Mouse (Mus musculus) heart, embryonic 13.5 days (tissue): ENCODE measurements at regions not wholly inside any gene's neighbourhood (a gene's known extent, or its start where the extent isn't known, plus 50 kb on each side); places are given as distances from the start of the nearest gene placed in this dataset.

Experiments
- ATAC-seq: fragments of 200-750 bp; cut with Nextera tagmentation; 2 replicates; pipeline ENCODE4 v1.8.0; 2017; ENCODE audit warnings: moderate TSS enrichment; ENCODE audit not compliant: insufficient number of reproducible peaks, low FRiP score, low TSS enrichment; ENCODE audit errors: extremely low read depth
- H3K27ac ChIP-seq: fragments of 300-500 bp; sonication (generic); replicated peaks from 2 replicates; pipeline ENCODE4 v1.5.1; 2015; ENCODE audit warnings: moderate library complexity, mild to moderate bottlenecking, inconsistent platforms
- H3K27me3 ChIP-seq: fragments of 300-500 bp; sonication (generic); replicated peaks from 2 replicates; pipeline ENCODE4 v1.6.1; 2015; ENCODE audit warnings: mild to moderate bottlenecking, inconsistent platforms
- H3K36me3 ChIP-seq: fragments of 300-500 bp; sonication (generic); 2 replicates; pipeline ENCODE4 v1.6.1; 2015; ENCODE audit warnings: mild to moderate bottlenecking, inconsistent platforms
- H3K4me1 ChIP-seq: fragments of 300-500 bp; sonication (generic); 2 replicates; pipeline ENCODE4 v1.6.1; 2015; ENCODE audit warnings: inconsistent platforms
- H3K4me2 ChIP-seq: fragments of 300-500 bp; sonication (generic); 2 replicates; pipeline ENCODE4 v1.6.1; 2015; ENCODE audit warnings: inconsistent platforms, mild to moderate bottlenecking, moderate library complexity
- H3K4me3 ChIP-seq: fragments of 300-500 bp; sonication (generic); 2 replicates; pipeline ENCODE4 v1.5.1; 2015; ENCODE audit warnings: moderate library complexity, mild to moderate bottlenecking, inconsistent platforms
- H3K9ac ChIP-seq: fragments of 300-500 bp; sonication (generic); 2 replicates; pipeline ENCODE4 v1.6.1; 2015; ENCODE audit warnings: inconsistent platforms, mild to moderate bottlenecking, moderate library complexity
- H3K9me3 ChIP-seq: fragments of 300-500 bp; sonication (generic); 2 replicates; pipeline ENCODE4 v1.6.1; 2016; ENCODE audit warnings: inconsistent platforms
- WGBS: fragments of 180-500 bp; shearing (Covaris S2); methylation state at CpG from one replicate; pipeline ENCODE4 v1.1.7; 2015; ENCODE audit warnings: mixed read lengths; 5-methylcytosine and 5-hydroxymethylcytosine counted together

GRCm38 (mm10) chr8:46391678-46392077 lies 79.2 kb upstream of the Acsl1 start:
- no peaks in the 10 kb centered on the region for H3K27me3 ChIP-seq
- no peaks in the 10 kb centered on the region for H3K9me3 ChIP-seq
- 81% methylated on average over 6 of the region's 6 CpGs for WGBS
- no peak overlapping the region for H3K9ac ChIP-seq
- no peak overlapping the region for H3K4me2 ChIP-seq
- H3K4me1 ChIP-seq = no peaks in the 10 kb centered on the region
- no peak for ATAC-seq
- H3K27ac ChIP-seq = no peak overlapping the region
- no peak overlapping the region for H3K4me3 ChIP-seq
- no peaks in the 10 kb centered on the region for H3K36me3 ChIP-seq

- 88% methylated on average over 5 of the region's 5 CpGs for WGBS
- no peaks in the 10 kb centered on the region for H3K4me1 ChIP-seq
- no peaks in the 10 kb centered on the region for H3K9me3 ChIP-seq
- H3K27ac ChIP-seq = no peak overlapping the region
- no peaks in the 10 kb centered on the region for H3K36me3 ChIP-seq
- H3K4me3 ChIP-seq = no peak overlapping the region
- H3K9ac ChIP-seq = no peak overlapping the region
- no peaks in the 10 kb centered on the region for H3K27me3 ChIP-seq
- H3K4me2 ChIP-seq = no peak overlapping the region
- no peak for ATAC-seq
These were observed 77.5 kb upstream of the Acsl1 start for GRCm38 (mm10) chr8:46393296-46393695.

- Histone ChIP-seq H3K9me3 (no peaks in the 10 kb centered on the region), H3K27ac (no peak overlapping the region), H3K4me3 (no peak overlapping the region), H3K27me3 (no peaks in the 10 kb centered on the region), H3K4me1 (no peaks in the 10 kb centered on the region), H3K36me3 (no peaks in the 10 kb centered on the region), H3K4me2 (no peak overlapping the region), H3K9ac (no peak overlapping the region)
- ATAC-seq = no peak
- 74% methylated on average over 5 of the region's 5 CpGs for WGBS
These were observed 76.1 kb upstream of the Acsl1 start for GRCm38 (mm10) chr8:46394750-46395149.

- Histone ChIP-seq H3K27me3 (no peaks in the 10 kb centered on the region), H3K4me2 (no peak overlapping the region), H3K9ac (no peak overlapping the region), H3K4me3 (no peak overlapping the region), H3K9me3 (no peaks in the 10 kb centered on the region), H3K36me3 (no peaks in the 10 kb centered on the region), H3K27ac (no peak overlapping the region), H3K4me1 (no peaks in the 10 kb centered on the region)
- WGBS = 69% methylated on average over 1 of the region's 1 CpGs
- no peak for ATAC-seq
These were observed 75.5 kb upstream of the Acsl1 start for GRCm38 (mm10) chr8:46395348-46395747.

GRCm38 (mm10) chr8:46397081-46397480 lies 73.8 kb upstream of the Acsl1 start:
- Histone ChIP-seq H3K9ac (no peak overlapping the region), H3K9me3 (no peaks in the 10 kb centered on the region), H3K4me1 (no peaks in the 10 kb centered on the region), H3K36me3 (no peaks in the 10 kb centered on the region), H3K27ac (no peak overlapping the region), H3K4me2 (no peak overlapping the region), H3K27me3 (no peaks in the 10 kb centered on the region), H3K4me3 (no peak overlapping the region)
- WGBS = 53% methylated on average over 2 of the region's 2 CpGs
- no peak for ATAC-seq

GRCm38 (mm10) chr8:46397777-46398176 lies 73.1 kb upstream of the Acsl1 start:
- no peak overlapping the region for H3K9ac ChIP-seq
- H3K36me3 ChIP-seq = no peaks in the 10 kb centered on the region
- H3K27ac ChIP-seq = no peak overlapping the region
- H3K27me3 ChIP-seq = no peaks in the 10 kb centered on the region
- WGBS = 70% methylated on average over 8 of the region's 8 CpGs
- no peaks in the 10 kb centered on the region for H3K9me3 ChIP-seq
- H3K4me3 ChIP-seq = no peak overlapping the region
- H3K4me1 ChIP-seq = no peaks in the 10 kb centered on the region
- no peak for ATAC-seq
- H3K4me2 ChIP-seq = no peak overlapping the region

- no peaks in the 10 kb centered on the region for H3K9me3 ChIP-seq
- no peak overlapping the region for H3K9ac ChIP-seq
- no peak overlapping the region for H3K27ac ChIP-seq
- no peaks in the 10 kb centered on the region for H3K27me3 ChIP-seq
- no peak for ATAC-seq
- H3K4me2 ChIP-seq = no peak overlapping the region
- no peaks in the 10 kb centered on the region for H3K36me3 ChIP-seq
- no peaks in the 10 kb centered on the region for H3K4me1 ChIP-seq
- no peak overlapping the region for H3K4me3 ChIP-seq
- 69% methylated on average over 6 of the region's 6 CpGs for WGBS
These were observed 70.2 kb upstream of the Acsl1 start for GRCm38 (mm10) chr8:46400595-46400994.

- Histone ChIP-seq H3K36me3 (no peaks in the 10 kb centered on the region), H3K9ac (no peak overlapping the region), H3K4me1 (no peaks in the 10 kb centered on the region), H3K4me3 (no peak overlapping the region), H3K4me2 (no peak overlapping the region), H3K27me3 (no peaks in the 10 kb centered on the region), H3K9me3 (no peaks in the 10 kb centered on the region), H3K27ac (no peak overlapping the region)
- 67% methylated on average over 5 of the region's 5 CpGs for WGBS
- ATAC-seq = no peak
These were observed 66.8 kb upstream of the Acsl1 start for GRCm38 (mm10) chr8:46403877-46404560.

- Histone ChIP-seq H3K36me3 (no peaks in the 10 kb centered on the region), H3K4me2 (no peak overlapping the region), H3K4me3 (no peak overlapping the region), H3K9ac (no peak overlapping the region), H3K9me3 (no peaks in the 10 kb centered on the region; the same call in 1 of the 2 replicates), H3K27ac (no peak overlapping the region), H3K27me3 (no peaks in the 10 kb centered on the region), H3K4me1 (peaks cover 10% of the 10 kb centered on the region)
- WGBS = 87% methylated on average over 7 of the region's 7 CpGs
- ATAC-seq = no peak
These were observed 62.0 kb upstream of the Acsl1 start for GRCm38 (mm10) chr8:46408886-46409285.

GRCm38 (mm10) chr8:46409296-46409695 lies 61.5 kb upstream of the Acsl1 start:
- H3K36me3 ChIP-seq = no peaks in the 10 kb centered on the region
- H3K27ac ChIP-seq = no peak overlapping the region
- H3K9me3 ChIP-seq = no peaks in the 10 kb centered on the region; the same call in 1 of the 2 replicates
- no peak for ATAC-seq
- H3K4me2 ChIP-seq = no peak overlapping the region
- H3K4me1 ChIP-seq = peaks cover 11% of the 10 kb centered on the region
- H3K4me3 ChIP-seq = no peak overlapping the region
- 49% methylated on average over 2 of the region's 2 CpGs for WGBS
- H3K27me3 ChIP-seq = no peaks in the 10 kb centered on the region
- H3K9ac ChIP-seq = no peak overlapping the region

- no peaks in the 10 kb centered on the region for H3K27me3 ChIP-seq
- no peaks in the 10 kb centered on the region for H3K36me3 ChIP-seq
- H3K4me3 ChIP-seq = no peak overlapping the region
- no peak overlapping the region for H3K27ac ChIP-seq
- peaks cover 8% of the 10 kb centered on the region; the same call in 1 of the 2 replicates for H3K9me3 ChIP-seq
- no peak for ATAC-seq
- peaks cover 25% of the 10 kb centered on the region for H3K4me1 ChIP-seq
- no peak overlapping the region for H3K9ac ChIP-seq
- WGBS = 76% methylated on average over 11 of the region's 11 CpGs
- no peak overlapping the region for H3K4me2 ChIP-seq
These were observed 58.8 kb upstream of the Acsl1 start for GRCm38 (mm10) chr8:46411877-46412625.
